Mouse (Mus musculus) right cerebral cortex, postnatal 36 days (tissue): ENCODE measurements around the gene Slc13a3.

ENCODE experiments used
- DNase-seq, 2 experiments: peaks; one replicate each; pipeline ENCODE4 v3.0.0; 2022; ENCODE audit warnings: low spot score in 2 of 2, mixed read lengths in 1 of 2

Slc13a3 gene

GRCm38 (mm10) chr2:165364334-165365091, 108.5 kb downstream of the Slc13a3 start:
- no peak for DNase-seq

- DNase-seq: no peak
Measured at GRCm38 (mm10) chr2:165363282-165363681, 109.7 kb downstream of the Slc13a3 start.

GRCm38 (mm10) chr2:165360861-165361260, 112.2 kb downstream of the Slc13a3 start:
- DNase-seq: no peak
